Mouse (Mus musculus) left cerebral cortex, adult 11 months (tissue): ENCODE measurements around the gene Clec16a.

Experiments
- DNase-seq: peaks from one replicate; pipeline ENCODE4 v3.0.0; 2022; ENCODE audit warnings: low spot score

Clec16a gene

DNA sequence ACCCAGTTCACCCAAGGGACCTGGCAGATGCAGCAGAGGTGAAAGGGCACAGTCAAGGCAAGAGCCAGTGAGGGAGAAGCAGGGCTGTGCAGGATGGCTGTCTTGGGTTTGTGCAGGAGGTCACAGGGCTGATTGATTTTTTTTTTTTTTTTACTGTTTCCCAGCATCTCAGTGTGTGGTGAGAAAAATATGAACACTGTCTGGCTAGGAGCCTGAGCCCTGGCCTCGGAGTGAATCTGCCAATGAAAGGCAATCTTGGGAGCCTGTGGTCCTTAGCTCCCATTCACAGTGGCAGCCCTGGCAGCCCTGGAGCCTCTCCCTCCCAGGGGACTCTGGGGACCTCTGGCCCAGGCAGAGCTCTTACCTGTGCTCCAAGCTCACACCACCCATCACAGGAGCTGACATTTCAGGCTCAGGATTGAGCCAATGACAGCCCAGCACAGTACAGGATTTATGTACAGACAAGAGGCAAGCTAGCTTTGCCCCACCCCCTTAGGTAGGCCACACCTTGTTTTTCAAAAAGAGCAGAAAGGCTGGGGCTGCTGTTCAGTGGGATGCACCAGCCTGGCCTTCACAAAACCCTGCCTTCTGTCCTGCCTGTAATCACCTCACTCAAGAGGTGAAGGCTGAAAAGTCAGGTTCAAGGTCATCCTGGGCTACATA is 177.9 kb downstream of the Clec16a start:
- DNase-seq: no peak

DNA sequence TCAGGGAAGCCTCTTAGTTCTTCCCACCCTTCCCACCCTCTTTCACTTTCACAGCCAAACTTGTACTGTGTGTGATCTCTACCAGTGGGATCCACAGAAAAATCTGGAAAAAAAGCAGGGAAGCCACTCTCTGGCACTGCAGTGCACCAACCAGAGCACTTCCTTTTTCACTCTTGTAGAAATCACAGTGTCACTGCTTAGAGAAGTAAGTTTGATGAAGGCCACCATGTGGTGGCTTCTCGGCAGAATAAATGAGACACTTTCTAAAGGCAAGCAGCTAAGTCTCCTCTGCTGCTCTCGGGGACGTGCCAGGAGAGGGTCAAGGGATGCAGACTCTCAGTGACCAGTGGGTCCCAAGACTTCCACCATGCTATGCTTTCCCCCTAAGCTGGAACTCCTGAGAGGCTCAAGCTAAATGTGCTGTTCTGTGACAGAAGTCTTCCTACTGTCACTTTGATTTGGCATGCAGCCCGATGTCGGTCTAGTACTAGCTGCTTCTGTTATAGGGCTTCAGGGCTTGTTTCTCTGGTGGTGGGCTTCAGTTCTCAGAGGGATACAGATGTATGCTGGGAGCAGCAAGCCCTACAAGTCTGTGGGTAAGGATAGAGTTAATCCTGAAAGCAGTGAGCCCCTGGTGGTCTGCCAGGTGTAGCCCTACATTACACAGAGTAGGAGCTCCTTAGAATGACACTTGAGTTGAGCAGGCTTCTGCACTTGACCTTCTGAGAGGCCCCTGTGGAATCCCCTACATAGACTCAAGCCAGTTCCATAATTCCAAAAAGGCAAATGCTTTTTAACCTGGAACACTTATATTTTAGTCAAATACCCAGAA is 178.9 kb downstream of the Clec16a start:
- no peak for DNase-seq

DNA sequence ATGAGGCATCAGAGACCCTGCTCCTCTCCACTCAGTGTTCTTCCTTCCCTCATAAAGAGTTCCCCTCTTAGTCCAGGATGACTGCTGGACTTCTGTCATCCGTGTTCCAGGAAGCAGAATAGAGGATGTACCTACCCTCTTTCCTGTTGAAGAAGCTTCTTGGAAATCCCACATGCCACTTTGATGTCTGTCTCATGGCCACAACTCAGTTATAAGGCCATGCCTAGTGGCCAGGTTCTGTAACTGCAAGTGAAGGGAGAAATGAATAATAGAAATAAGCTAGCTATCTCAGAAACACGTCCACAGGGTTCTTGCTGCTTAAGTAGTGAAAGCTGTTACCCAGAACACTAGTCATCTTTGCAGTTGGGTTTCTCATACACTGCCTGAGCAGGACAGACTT is 180.0 kb downstream of the Clec16a start:
- no peak for DNase-seq

DNA sequence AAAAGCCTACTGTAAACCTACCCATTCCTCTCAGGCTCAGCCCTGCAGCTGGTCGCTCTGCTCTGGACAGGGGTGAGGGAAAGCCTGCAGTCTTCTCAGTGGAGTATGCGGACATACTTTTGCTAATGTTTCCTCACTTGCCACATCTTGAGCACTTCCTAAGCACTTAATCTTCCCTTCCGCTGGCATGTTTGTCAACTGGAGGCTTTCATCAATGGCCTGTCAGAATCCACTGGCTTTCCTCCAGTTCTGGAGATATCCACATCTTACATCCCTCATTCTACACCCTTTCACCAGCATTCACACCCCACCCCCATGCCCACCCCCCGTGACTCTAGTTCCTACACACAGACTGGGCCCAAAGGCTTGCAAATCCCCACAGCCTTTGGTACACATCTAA is 182.5 kb downstream of the Clec16a start:
- DNase-seq: no peak

DNA sequence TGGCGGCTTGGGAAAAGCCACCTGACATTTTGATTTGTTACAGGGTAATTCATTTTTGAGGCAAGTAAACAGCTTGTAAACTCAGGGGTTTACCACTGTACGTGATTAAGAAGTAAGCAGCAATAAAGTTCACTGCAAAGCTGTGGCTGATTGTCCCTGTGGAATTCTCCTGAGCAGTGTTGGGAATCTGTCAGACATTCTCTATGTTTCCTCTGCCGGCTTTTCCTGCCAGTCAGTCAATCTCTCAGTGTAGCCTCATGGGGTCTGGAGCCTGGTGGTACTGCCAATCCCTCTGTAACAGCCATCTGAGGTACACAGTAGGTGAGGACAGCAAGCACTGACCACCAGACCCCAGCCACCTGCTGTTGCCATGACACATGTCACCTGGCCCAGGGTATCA is 183.7 kb downstream of the Clec16a start:
- DNase-seq: no peak

DNA sequence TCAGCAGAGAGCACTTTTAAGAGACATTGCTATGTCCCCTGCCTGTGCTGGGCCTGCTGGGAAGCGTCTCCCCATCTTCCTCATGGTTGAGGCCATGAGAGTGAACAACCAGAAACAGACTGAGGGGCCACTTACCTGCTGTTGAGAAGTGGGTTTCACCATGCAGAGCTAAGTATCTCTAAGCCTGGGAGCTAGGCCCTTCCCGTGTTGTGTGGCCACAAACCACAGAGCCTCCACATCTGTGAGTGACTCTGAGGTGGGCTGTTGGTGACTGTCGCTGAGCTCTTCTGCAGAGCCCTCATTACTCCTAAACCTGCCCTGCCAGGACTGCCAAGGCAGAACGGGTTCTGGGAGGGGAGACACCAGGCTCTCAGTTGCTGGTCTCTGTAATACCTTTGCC is 185.8 kb downstream of the Clec16a start:
- DNase-seq: no peak

DNA sequence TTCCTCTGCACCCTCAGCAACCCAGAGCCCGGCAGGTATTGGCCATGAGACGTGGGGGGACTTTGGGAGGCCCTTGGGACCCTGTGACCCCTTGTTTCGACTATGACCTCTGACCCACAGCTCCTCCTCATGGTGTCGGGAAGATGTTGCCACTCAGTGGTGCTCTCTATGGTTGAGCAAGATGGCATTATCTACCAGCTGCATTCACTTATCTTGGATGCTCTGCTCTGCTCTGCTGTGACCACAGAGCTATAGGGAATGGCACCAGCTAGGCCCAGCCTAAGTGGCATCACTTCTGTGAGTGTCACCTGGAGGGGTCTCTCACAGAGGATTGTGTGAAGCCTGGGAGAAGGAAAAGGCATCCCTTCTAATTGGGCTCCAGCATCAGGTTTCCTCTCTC is 186.6 kb downstream of the Clec16a start:
- DNase-seq: no peak

DNA sequence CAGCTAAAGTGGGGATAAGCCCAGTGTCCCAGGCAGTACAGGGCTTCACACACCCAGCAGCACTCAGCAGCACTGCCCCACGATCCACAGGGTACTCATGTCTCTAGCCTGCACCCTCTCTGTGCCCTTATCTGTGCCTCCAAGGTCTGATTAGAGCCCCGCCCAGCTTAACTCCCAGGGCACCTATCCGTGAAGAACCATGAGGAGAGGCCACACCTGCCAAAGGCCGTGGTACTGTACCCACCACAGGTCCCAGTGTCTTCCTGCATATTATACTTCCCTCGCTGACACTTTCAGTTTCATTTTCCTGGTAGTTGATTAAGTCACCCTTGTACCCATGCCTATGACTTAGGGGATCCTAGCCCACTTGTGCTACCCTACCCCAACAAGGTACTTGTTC is 187.3 kb downstream of the Clec16a start:
- DNase-seq: no peak

DNA sequence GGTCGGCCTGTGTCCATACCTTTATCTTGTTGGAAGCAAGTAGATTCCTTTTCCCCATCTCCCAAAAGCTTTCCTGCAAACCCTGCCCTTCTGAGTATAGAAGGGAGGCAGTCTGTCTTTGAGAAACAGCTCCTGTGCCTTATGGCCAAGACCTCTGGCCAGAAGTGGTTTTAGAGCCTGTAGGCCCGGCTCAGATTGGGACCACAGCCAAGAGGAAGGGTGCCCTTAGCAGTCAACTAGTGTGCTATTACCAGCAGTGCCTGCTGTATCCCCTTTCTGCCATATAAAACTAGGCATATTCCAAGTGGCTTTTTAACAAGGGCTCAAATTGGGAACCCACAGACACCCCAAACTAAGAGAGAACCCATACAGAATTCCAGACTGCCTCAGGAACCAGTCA is 190.6 kb downstream of the Clec16a start:
- DNase-seq: no peak

DNA sequence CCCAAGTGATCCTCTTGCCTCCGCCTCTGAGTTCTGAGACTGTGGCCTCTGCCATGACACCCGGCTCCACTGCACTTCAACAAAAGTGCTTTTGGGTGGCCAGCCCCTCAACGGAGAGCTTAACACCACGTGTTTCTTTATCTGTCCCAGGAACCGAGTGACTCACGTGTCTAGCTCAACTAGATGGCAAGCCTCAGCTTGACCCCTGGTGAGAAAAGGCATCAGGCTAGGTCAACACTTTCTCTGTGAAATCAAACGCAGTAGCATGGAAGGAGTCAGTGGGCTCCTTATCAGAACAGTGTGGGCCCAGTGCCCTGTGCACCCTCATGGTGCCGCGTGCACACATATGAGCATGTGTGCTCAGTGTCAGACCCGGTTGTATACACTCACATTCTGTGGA is 191.2 kb downstream of the Clec16a start:
- no peak for DNase-seq

DNA sequence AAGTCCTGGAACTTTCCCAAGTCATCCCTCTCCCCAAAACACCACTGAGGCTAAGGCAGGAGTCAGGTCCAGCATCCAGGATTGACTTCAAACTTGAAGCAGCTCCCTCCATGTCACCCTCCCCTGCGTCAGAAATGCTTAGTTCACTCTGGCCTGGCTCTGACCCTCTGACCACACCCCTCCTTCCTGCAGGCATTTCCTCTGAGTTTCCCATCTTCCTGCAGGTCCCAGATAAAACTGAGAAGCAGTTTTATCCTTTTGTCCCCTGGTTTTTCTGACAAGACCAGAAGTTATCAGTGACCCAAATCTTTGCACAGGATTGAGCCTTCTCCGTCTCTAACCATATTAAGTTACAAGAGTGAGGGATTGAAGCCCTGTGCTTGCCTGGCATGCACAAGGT is 192.4 kb downstream of the Clec16a start:
- no peak for DNase-seq

DNA sequence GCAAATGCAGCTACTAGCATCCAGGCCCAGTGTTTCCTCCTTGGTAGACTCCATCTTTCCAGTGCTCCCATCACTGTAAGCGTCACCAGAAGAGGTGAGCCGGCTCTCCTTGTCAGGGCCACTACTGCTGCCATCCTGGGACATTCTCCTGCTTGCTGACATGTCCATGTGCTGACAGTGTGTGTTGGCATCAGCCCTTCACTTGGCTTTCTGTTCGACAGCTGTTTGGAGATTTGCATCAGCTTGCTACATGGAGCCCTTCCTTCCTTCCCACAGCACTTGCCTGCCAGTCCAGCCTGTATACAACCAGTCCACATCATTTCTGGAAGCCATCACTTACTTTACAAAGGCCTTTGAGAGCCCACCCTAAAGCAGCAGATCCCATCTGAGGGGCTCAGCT is 193.7 kb downstream of the Clec16a start:
- no peak for DNase-seq

DNA sequence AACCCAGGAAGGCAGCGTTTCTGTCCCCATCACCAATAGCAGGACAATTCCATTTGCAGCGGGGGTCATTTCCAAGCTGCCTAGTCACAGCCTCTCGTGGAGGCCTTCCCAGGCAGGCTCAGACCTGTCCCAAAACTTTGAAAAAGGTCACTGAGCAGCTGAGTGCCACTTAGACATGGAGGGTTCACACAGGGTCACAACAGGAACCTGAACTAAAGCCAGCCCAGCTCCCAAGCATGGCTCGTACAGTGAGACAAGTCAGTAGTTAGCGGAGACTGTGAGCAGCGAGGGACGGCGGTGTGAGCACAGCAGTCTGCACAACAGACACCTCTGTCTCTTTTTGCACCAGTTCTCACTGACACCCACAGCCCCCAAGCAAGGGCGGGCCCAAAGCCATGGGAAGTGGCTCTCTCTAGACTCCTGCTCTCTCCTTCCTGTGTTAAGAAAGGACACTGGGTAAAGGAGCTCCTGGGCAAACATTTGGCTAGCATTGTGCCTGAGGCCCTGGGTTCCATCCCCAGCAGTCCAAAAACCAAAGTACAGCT is 194.8 kb downstream of the Clec16a start:
- no peak for DNase-seq

DNA sequence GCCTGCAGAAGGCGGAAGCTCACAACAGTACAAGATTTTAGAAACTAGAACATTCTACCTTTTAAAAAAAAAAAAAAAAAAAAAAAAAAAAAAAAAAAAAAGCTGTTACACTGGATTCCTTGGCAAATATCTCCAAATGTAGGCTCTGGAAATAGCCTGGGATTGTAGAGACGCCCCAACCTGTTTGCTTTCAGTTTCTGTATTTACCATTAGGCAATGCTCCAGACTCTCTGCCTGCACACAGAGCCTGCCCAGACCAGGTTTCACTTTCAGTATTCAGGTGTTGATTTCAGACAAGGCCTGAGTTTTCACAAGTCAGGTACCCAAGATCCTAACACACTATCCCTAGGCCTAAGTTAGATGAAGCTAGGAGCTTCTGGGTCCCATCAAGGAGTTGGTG is 195.9 kb downstream of the Clec16a start:
- DNase-seq: peak; percentile 25

DNA sequence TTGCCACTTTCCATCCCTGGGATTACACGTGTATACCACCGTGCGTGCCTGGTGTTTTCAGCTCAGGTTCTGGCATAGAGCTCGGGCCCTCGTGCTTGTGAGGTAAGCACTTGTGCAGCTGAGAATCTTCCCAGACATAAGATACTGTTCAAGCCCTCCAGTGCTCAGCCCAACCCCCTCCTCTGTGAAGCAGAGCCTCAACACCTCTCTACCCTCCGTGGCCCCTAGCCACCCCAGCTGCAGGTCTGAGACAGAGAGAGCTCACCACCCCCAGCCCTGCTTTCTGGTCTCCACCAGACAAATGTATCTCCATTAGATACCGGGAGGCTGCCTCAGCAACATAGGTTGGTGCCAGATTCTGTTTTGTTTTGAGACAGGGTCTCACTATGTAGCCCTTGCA is 204.1 kb downstream of the Clec16a start:
- DNase-seq: no peak

DNA sequence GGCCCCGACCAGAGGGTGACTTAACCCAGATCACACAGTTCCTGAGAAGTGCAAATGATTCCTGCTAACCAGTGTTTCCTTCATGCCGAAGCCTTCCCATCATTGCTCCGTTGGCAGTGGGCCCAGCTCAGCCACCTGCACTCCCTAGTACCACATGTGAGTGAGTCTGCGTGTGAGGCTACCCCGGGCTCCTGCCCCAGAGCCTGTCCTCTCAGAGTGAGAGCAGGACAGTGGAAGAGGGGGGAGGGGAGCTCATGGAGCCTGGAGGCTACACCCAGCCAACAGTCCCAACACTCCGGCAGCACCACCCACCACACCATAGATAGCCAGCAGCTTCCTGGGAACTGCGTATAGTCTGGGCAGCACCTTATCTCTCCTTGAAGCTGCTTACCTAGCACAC is 204.7 kb downstream of the Clec16a start:
- DNase-seq: no peak

DNA sequence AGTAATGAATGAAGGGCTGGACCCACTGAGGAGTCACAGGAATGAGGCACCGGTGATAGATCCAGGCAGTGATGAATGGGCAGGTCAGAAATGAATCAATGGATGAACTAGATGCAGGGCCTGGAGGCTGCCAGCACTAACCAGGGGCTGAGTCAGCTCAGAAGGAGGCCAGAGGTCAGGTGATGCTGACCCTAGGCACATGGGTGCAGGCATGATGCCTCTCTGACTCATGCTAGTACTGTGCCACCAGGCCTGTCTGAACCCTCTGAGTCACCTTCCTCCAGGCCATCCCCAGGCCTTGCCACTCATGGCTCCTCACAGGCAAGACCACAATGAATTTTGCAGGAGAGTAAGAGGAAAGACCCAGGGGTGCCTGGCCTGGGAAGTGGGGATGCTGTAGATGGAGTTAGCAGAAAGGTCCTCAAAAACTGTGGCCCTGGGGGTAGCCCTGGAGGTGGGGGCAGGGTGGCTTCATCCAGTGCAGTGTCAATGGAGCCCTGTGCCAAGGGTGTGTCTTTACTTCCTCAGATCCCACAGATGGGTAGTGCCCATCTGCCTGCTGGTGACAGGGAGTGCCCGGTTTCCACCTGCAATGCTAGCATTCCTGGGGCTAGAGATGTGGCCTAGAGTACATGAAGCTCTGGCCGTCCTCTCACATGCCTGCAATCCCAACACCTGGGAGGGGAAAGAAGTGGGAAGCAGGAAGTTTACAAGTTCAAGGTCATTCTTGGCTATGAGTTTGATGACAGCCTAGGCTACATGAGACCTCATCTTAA is 209.6 kb downstream of the Clec16a start:
- no peak for DNase-seq

DNA sequence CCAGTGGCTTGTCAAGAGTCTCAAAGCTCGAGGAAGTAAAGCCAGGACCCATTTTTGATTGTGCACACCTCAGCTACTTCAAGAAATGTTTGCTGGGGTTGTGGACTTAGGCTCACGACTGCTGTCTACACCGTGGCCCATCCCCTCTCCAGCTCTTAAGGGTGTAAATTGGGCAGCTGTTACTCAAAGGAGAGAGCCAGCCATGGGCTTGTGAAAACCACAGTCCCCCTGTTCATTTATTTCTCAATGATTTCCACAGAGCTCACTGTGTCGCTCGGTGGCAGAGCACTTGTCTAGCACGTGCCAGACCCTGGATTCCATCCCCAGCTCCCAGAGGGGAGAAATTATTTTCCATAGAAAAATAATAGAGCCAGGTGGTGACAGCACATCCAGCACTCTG is 211.0 kb downstream of the Clec16a start:
- DNase-seq: no peak

DNA sequence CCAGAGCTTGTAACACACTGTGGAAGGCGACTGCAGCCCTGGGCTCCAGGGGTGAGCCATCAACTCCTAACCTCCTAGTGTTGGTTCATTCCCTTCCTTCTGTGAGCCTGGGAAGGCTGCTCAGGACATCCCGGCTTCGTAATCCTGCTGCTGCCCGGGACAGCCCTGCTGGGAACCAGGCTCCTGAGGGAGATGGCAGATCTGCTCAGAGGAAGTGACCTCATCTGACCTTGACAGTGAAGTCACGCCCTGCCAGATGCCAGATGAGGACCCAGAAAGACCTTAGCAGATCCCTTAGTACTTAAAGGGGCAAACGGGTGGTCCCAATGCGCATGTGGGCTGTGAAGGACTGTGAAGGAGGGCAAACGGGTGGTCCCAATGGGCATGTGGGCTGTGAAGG is 216.0 kb downstream of the Clec16a start:
- no peak for DNase-seq

DNA sequence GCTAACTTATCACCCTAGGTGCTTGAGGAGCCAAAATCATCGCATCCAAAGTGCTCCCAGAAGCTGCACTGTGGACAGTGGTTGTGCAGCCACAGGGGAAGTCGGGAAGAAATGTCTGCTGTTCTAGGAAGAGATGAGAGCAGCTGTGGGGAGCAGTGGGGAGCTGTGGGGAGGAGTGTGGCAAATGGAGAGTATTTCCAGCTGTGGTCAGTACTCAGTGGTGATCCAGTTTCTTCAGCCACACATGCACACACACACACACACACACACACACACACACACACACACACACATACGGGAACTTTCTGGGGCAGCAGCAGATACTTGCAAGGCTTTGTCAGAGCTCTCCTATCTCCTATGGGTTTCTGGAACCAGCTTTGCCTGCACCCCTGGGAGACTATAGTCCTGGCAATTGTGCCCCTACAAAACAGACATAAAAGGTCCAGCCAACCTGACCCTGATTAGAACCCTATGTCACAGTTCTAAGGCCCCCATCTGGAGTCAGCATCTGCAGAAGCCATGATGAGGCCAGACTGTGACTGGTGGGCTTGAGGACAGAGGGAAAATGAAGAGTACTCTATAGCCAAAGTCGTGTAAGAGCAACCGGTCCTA is 217.5 kb downstream of the Clec16a start:
- DNase-seq: no peak

DNA sequence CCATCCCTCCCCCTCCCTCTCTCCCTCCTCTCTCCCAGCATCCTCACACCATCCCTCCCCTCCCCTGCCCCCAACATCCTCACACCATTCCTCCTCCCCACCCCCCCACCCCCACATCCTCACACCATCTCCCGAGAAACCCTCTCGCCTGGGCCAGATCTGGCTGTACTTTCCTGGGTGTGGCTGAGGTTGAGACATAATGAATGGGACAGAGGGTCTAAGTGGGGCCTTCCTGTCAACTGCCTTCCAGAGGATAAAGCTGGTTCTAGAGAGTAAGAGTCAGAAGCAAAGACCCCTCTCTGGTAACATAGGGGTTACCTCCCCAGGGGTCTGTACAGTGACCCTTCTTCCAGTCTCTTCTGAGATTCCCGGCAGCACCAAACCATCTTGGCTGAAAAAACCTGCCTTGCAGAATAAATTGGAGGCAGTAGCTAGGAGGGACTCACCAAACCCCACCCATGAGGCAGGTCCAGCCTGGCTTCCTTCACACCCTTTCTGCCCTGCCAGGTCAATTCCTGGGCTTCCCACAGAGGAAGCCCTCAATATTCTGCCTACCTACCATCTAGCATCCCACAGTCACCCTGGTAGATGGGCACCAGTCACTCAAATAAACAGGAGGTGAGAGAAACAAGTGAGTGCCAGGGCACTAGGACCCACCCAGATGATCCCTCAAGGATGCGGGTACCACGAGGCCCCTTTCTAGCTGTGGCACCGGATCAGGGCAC is 218.6 kb downstream of the Clec16a start:
- no peak for DNase-seq

DNA sequence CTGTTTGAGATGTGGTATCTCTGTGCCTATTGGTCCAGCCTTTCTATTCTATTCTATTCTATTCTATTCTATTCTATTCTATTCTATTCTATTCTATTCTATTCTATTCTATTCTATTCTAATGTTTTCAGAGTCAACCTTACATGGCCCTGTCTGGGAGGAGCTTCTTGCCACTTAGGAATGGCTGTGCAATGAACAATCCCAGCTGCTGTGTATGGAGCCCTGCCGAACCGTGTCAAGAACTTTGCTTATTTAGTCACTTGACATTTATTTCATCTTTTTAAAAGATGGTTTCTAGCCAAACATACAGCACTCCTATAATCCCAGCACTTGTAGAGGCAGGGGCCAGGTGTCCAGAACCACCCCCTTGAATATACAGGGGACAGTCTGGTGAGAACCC is 219.2 kb downstream of the Clec16a start:
- no peak for DNase-seq
